Mouse (Mus musculus) common myeloid progenitor, adult 5-6 weeks (primary cell): Measurements from ENCODE around the gene Serf2. TPM values are rescaled to one million over a fixed set of nuclear protein-coding genes. Genes with fewer than 3 reads are reported as not detected.

Source experiments
- ATAC-seq: replicated peaks from 2 replicates; pipeline ENCODE4 v1.8.0; 2016; ENCODE audit warnings: low read depth, mild to moderate bottlenecking, moderate TSS enrichment, inconsistent platforms; ENCODE audit not compliant: poor library complexity, severe bottlenecking
- total RNA-seq: library from RNA; stranded (forward); fragments of 200-1000, 187-1606 nt; gene quantifications from 2 replicates; pipeline ENCODE4 v1.2.3, GENCODE M21; 2017

Gene Serf2
- total RNA-seq, 1 experiment from 2014 or later = 300 TPM

DNA sequence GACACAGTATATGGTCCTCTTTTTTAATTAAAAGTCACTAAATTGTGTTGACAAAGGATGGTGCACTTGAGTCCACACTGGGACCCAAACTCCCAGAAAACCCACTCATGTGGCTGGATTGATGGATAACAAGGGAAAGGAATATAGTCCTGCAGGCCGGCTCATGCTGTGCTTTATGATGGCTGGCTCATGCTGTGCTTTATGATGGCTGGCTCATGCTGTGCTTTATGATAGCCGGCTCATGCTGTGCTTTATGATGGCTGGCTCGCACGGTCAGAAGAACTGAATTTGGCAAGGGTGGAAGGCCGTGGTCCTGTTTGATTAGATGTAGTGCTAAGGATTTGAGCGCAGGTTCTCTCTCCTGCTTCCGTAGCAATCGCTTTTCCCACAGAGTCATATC is 34.6 kb downstream of the Serf2 start:
- ATAC-seq = no peak

DNA sequence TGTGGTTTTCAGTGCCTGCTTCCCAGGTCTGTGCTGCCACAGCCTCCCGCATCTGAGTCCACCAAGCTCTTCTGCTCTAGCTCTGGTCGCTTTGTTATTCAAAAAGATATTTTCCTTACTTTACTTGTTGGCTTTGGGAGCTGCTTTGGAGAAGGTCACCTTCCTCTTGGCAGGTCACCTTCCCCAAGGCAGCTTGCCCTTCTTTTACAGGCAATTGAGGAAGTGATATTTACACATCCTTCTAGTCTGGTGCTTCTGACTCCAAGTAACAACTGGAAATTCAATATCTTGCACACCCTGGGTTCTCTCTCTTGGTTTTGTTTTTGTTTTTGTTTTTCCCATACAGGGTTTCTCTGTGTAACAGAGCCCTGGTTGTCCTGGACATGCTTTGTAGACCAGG is 35.4 kb downstream of the Serf2 start:
- 0 out of 2 replicates have a peak, but pooled peaks have one; percentile 29 for ATAC-seq

DNA sequence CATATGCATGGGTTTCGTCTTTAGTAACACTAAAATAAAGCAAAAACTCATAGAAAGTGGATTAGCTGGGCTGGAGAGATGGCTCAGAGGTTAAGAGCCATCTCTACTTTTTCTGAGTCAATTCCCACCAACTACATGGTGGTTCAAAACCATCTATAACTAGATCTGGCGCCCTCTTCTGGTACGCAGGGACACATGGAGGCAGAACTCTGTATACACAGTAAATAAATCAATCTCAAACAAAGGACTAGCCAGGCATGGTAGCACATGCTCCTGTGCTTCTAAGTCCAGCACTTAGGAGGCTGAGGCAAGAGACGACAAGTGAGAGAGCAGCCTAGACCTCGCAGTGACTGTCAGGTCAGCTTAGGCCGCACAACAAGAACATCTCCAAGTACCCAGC is 52.6 kb downstream of the Serf2 start:
- peak; percentile 55 for ATAC-seq

DNA sequence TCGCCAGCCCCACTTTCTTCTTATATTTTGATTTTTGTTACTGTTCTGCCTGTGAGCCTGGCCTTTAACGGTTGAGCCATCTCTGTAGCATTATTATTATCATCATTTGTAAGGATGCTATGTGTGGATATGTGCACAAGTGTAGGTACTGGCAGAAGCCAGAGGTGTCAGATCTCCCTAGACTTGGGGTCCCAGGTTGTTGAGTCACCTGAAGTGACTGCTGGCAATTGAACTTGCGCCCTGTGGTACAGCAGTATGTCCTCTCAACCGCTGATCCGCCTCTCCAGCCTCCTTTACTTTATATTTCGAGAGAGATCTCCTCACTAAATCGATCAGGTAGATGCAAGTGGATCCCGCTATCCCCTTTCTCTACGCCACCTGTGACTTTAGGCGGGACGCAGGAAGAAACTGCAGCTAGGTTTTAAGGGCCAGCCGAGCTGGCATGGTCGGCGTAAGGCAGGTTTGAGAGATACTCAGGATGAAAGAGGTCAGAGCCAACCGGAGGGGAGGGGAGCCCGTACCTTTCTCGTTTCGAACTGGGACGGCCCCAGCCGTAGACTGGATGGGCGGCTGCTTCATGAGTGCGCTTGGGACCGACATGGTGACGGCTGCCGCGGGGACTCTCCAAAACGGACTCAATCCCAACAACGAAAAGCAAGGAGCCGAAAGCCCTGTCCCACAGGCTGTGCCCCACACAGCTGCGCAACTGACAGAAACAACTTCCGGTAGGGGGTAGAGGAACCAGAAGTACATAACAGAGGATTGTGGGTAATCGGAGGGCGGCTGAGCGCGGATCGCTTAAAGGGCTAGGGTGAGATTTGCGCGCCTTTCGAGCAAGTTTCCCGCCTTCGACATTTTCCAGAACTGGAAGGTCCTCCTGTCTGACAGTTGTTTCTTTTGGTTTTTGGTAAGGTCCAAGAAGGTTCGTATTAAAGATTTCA is 57.2 kb downstream of the Serf2 start, which contains the start of the genes Mfap1a and Wdr76:
Gene Mfap1a (minus strand): TSS at position 724 of the 941 bp plus-strand sequence.
Gene Wdr76 (plus strand): TSS at position 782 of the 941 bp plus-strand sequence.
- ATAC-seq = peak; percentile 97

DNA sequence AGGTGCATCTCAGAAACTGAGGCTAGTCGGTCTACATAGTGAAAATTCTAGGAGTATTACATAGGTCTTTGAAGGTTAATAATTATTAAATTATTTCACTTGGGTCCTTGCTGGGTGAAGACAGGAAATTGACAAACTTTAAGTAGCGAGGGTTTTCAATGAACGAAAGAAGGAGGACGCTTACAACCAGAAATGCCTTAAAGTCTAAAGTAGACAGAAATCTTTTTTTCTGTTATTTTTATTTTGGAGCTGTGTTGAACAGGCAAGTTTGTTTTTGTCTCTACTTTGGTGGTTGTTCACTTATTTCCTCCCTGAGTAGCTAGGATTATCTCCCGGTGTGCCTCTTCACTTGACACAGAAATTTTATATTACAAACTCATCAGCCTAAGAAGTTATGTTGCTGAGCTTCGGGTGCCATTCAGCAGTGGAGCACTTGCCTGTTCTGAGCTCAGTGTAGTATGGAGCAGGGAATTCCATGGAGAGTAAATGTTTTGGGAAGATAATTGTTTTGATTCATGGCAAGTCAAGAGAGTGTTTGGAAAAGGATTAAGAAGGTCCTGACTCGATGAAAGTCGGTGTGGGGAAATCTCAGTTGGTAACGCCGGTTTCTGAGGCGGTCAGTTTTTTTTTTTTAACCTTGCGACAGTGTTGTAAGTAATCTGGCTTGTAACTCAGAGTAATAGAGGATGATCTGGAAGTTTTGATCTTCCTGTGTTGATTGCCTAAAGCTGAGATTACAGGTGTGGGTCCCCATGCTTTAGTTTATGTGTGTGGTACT is 58.4 kb downstream of the Serf2 start:
- no peak for ATAC-seq

Other genes starting within 250 kb of the Serf2 start
- 43.2 and 45.5 TPM in 2 replicates for gene Trp53bp1, start 177.8 kb upstream of the Serf2 start, total RNA-seq
- gene Map1a, start 159.6 kb upstream of the Serf2 start, total RNA-seq = under 0.01 TPM in 1 of 2 replicates, not detected in the other
- gene Ppip5k1, start 93.8 kb upstream of the Serf2 start, total RNA-seq = 12.2 and 22.1 TPM in 2 replicates
- gene Ckmt1, start 91.5 kb upstream of the Serf2 start, total RNA-seq = not detected in 2 replicates
- gene Strc, start 62.0 kb upstream of the Serf2 start, total RNA-seq = not detected in 2 replicates
- 272 and 336 TPM in 2 replicates for gene Pdia3, start 35.4 kb upstream of the Serf2 start, total RNA-seq
- 3.2 TPM in 1 of 2 replicates, not detected in the other for gene Catsper2, start 35.4 kb upstream of the Serf2 start, total RNA-seq
- gene Ell3, start 4.9 kb upstream of the Serf2 start, total RNA-seq = not detected in 2 replicates
- gene Hypk, start 4.1 kb downstream of the Serf2 start, total RNA-seq = 76.4 and 129 TPM in 2 replicates
- gene Serinc4, start 7.6 kb downstream of the Serf2 start, total RNA-seq = 1.4 and 1.8 TPM in 2 replicates
- 51.2 and 61.1 TPM in 2 replicates for gene Mfap1b, start 24.9 kb downstream of the Serf2 start, total RNA-seq
- 34.0 and 34.7 TPM in 2 replicates for gene Mfap1a, start 57.5 kb downstream of the Serf2 start, total RNA-seq
- gene Wdr76, start 57.5 kb downstream of the Serf2 start, total RNA-seq = 38.6 and 42.9 TPM in 2 replicates